Mouse (Mus musculus): ENCODE data around the gene Taf1d. TPM values are rescaled to one million over a fixed set of nuclear protein-coding genes. Genes with fewer than 3 reads are reported as not detected.
"Not testable (repeated sequence)": the region's sequence is repeated elsewhere in the genome, so short reads cannot be mapped to it uniquely, and the experiment has no call there.

Gene Taf1d
- polyA plus RNA-seq, 1 experiment from 2014 or later: 72.8 TPM

DNA sequence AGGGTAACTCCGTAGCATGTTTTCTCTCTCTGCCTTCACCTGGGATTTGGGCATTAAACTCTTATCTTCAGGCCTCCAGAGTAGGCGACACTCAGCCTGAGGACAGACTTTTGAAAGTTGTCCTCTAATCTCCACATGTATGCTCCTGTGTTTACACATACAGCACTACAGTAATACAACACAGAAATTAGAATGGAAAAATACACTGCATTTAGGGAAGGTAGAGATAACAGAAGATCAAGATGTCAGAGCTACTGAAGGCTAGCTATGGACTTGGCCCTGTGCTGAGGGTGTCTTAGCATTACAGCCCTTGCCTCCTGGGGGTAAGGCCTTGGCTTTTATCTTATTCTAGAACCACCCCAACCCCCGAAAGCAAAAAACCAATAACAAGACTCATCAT, 17.6 kb upstream of the Taf1d start:
- H3K4me1 ChIP-seq: 0 out of 2 replicates have a peak, but pooled peaks cover 4% of the 10 kb centered on the region
- H3K9me3 ChIP-seq: no peaks in the 10 kb centered on the region
- 77% methylated on average over 3 of the region's 3 CpGs for WGBS
- peaks cover 2% of the 10 kb centered on the region; the same call in 1 of the 2 replicates for H3K36me3 ChIP-seq
- DNase-seq (ENCODE audit: low spot score): no peak
- H3K27me3 ChIP-seq (ENCODE audit: insufficient read depth, poor library complexity, severe bottlenecking): no peaks in the 10 kb centered on the region
- no peak overlapping the region for H3K4me3 ChIP-seq
- no peak overlapping the region for H3K27ac ChIP-seq

DNA sequence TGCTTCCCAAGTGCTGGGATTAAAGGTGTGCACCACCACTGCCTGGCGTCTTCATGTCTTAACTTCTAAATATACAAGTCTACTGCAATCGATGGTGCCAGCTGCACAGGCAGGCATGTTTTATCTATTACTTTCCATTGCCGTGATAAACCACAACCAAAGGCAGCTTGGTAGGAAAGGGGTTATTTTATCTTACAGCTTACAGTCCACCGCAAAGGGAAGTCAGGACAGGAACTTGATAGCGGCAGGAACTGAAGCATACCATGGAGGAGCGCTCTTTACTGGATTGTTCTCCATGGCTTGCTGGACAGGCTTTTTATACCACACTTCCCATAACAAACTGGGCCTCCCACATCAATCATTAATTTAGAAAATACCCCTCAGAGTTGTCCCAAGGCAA, 16.8 kb upstream of the Taf1d start:
- no peak overlapping the region for H3K27ac ChIP-seq
- H3K4me1 ChIP-seq: 0 out of 2 replicates have a peak, but pooled peaks cover 4% of the 10 kb centered on the region
- H3K27me3 ChIP-seq (ENCODE audit: insufficient read depth, poor library complexity, severe bottlenecking): no peaks in the 10 kb centered on the region
- H3K4me3 ChIP-seq: no peak overlapping the region
- H3K36me3 ChIP-seq: peaks cover 2% of the 10 kb centered on the region; the same call in 1 of the 2 replicates
- WGBS: 58% methylated on average over 6 of the region's 6 CpGs
- DNase-seq (ENCODE audit: low spot score): no peak
- H3K9me3 ChIP-seq: no peaks in the 10 kb centered on the region

DNA sequence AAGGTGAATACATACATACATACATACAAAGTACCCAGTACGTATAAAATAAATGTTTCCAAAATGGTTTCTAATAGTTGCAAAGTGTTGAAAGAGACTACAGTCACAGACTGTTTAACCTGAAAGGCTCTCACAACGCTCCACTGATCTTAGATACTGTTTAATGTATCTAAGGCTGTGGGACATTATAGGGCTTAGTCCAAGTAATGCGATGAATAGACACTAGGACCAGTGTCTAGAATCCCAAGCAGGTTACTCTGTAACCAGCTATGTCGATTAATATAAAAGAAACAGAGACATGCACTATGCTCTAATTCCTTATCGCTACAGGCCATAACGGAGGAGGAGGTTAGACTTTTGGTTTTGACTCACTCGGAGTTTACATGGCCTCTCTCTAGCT, 8.9 kb upstream of the Taf1d start:
- H3K9me3 ChIP-seq: no peaks in the 10 kb centered on the region
- H3K27ac ChIP-seq: no peak overlapping the region
- H3K27me3 ChIP-seq (ENCODE audit: insufficient read depth, poor library complexity, severe bottlenecking): no peaks in the 10 kb centered on the region
- 0 out of 2 replicates have a peak, but pooled peaks cover 5% of the 10 kb centered on the region for H3K36me3 ChIP-seq
- H3K4me1 ChIP-seq: no peaks in the 10 kb centered on the region
- WGBS: 89% methylated on average over 7 of the region's 7 CpGs
- no peak for DNase-seq (ENCODE audit: low spot score)
- H3K4me3 ChIP-seq: no peak overlapping the region

DNA sequence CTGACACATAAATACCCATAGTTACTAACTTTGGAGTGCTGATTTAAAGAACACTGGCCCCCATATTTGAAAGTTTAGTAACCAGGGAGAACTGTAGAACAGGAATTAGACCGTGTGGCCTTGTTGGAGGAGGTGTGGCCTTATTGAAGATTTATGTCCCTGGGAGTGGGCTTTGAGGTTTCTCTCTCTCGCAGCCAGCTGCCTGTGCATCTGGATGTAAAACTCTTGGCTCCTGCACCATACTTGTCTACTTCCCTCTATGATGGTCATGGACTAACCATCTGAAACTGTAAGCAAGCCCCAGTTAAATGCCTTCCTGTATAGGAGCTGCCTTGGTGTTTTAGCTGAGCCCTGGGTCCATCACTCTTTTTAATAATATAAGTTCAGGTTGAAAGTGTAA, 7.6 kb upstream of the Taf1d start:
- 0 out of 2 replicates have a peak, but pooled peaks cover 5% of the 10 kb centered on the region for H3K36me3 ChIP-seq
- H3K27ac ChIP-seq: no peak overlapping the region
- H3K9me3 ChIP-seq: no peaks in the 10 kb centered on the region
- no peak for DNase-seq (ENCODE audit: low spot score)
- H3K27me3 ChIP-seq (ENCODE audit: insufficient read depth, poor library complexity, severe bottlenecking): no peaks in the 10 kb centered on the region
- no peaks in the 10 kb centered on the region for H3K4me1 ChIP-seq
- H3K4me3 ChIP-seq: no peak overlapping the region
- 75% methylated on average over 2 of the region's 2 CpGs for WGBS

DNA sequence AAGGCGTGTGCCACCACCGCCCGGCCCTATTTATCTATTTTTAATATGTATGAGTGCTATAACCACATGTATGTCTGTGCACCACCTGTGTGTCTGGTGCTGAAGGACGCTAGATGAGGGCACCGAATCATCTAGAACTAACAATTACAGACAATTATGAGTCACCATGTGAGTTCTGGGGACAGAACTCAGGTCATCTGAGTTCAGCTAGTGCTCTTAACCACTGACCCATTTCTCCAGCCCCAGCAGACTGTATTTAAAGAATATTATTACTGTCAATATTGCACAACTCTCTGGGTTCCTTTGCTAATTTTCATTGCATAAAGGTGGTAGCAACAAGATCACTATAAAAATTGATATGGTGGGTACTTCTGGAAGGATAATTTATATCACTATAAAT, 6.0 kb upstream of the Taf1d start:
- no peak overlapping the region for H3K4me3 ChIP-seq
- 0 out of 2 replicates have a peak, but pooled peaks cover 5% of the 10 kb centered on the region for H3K36me3 ChIP-seq
- no peaks in the 10 kb centered on the region for H3K9me3 ChIP-seq
- no peak for DNase-seq (ENCODE audit: low spot score)
- H3K4me1 ChIP-seq: no peaks in the 10 kb centered on the region
- no peak overlapping the region for H3K27ac ChIP-seq
- WGBS: 87% methylated on average over 5 of the region's 5 CpGs
- H3K27me3 ChIP-seq (ENCODE audit: insufficient read depth, poor library complexity, severe bottlenecking): no peaks in the 10 kb centered on the region

DNA sequence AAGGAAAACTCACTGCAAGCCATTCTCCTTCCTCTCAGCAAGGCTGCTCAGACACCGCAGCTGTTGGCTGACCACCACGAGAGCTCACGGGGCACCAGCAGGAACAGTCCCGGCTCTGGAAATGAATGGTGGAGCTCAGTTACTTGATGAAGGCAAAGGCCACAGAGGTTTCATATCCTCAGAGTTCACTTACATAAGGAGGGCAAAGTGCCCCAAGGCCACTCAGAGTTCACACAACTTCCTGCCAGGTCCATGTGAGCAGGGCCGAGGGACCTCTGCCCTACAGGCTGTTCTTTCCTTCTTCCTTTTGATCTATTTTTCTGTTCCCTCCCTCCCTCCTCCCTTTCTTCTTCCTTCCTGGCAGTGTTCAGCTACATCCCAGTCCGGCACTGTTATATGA, 4.6 kb upstream of the Taf1d start:
- Histone ChIP-seq H3K27me3 (ENCODE audit: insufficient read depth, poor library complexity, severe bottlenecking) (no peaks in the 10 kb centered on the region), H3K4me3 (no peak overlapping the region), H3K9me3 (no peaks in the 10 kb centered on the region), H3K4me1 (no peaks in the 10 kb centered on the region), H3K27ac (peak overlapping the region; percentile 62), H3K36me3 (0 out of 2 replicates have a peak, but pooled peaks cover 5% of the 10 kb centered on the region)
- DNase-seq (ENCODE audit: low spot score): no peak
- WGBS: 65% methylated on average over 6 of the region's 6 CpGs

DNA sequence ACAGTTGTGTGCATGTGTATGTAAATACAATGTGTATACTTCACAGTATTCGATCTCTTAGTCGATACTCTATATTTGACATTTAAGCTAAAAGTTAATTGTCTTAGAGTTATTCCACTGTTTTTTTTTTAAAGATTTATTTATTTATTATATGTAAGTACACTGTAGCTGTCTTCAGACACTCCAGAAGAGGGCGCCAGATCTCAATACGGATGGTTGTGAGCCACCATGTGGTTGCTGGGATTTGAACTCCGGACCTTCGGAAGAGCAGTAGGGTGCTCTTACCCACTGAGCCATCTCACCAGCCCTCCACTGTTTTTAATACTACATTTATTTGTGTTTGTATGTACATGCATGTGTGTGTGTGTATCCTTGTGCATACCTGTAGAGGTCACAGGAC, 4.0 kb upstream of the Taf1d start:
- H3K4me1 ChIP-seq; H3K27ac ChIP-seq; H3K9me3 ChIP-seq; DNase-seq (ENCODE audit: low spot score); H3K36me3 ChIP-seq; H3K27me3 ChIP-seq (ENCODE audit: insufficient read depth, poor library complexity, severe bottlenecking); H3K4me3 ChIP-seq: not testable (repeated sequence)
- WGBS: 77% methylated on average over 6 of the region's 6 CpGs

DNA sequence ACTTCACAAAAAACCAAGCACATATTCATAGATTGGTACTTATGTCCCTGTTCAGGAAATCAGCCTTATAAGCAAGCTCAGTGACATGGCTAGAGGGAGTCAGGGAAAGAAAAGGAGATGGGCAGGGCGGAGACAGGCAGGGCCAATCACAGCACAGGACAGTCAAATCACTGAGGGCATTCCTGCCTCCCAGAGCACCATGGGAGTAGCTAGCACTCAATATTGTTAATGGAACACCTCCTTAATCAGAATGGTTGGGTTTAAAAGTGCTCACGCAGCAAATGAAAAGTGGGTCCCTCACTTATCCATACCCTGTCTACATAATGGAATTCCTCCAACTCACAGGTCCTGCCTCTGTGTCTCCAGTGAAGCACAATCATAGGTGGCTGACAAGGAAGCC, 3.1 kb upstream of the Taf1d start:
- Histone ChIP-seq H3K9me3 (no peaks in the 10 kb centered on the region), H3K4me1 (peaks cover 9% of the 10 kb centered on the region), H3K36me3 (peaks cover 9% of the 10 kb centered on the region), H3K4me3 (no peak overlapping the region), H3K27me3 (ENCODE audit: insufficient read depth, poor library complexity, severe bottlenecking) (no peaks in the 10 kb centered on the region), H3K27ac (no peak overlapping the region)
- DNase-seq (ENCODE audit: low spot score): no peak
- 66% methylated on average over 2 of the region's 2 CpGs for WGBS

DNA sequence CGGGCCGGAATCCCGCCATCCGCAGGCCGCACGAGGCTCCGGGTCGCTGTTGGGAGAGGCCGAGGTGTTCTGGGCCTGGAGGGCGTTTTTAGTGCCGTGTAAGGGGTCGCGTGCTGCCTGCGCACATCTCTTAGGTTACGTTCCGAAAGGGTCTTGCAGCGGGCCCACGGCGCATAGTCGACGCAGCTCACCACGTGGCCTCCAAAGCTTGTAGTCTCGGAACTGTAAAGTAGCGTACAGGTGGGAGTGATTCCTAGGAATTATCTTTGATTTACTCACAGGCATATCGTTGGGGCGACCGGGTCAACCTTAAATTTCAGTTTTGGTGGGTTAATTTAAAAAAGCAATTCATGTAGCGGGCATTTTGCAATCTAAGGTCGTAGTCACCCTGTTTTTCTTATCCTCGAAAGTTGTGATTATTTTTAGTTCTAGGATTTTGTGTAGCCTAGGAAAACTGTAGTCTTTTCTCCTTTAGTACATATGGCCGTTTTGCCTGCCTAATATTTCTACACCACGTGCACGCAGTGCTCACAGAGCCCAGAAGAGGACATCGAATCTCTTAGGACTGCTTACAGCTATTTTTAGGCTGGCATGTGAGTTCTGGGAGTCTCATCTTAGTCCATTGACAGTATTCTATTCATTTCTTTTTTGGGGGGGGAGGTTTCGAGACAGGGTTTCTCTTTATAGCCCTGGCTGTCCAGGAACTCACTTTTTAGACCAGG, 545 bp downstream of the Taf1d start, which contains the start of gene 4931406C07Rik:
Gene 4931406C07Rik, minus strand, starts transcription at position 51 of the 722 bp plus-strand sequence.
- no peak for DNase-seq (ENCODE audit: low spot score)
- no peaks in the 10 kb centered on the region for H3K9me3 ChIP-seq

DNA sequence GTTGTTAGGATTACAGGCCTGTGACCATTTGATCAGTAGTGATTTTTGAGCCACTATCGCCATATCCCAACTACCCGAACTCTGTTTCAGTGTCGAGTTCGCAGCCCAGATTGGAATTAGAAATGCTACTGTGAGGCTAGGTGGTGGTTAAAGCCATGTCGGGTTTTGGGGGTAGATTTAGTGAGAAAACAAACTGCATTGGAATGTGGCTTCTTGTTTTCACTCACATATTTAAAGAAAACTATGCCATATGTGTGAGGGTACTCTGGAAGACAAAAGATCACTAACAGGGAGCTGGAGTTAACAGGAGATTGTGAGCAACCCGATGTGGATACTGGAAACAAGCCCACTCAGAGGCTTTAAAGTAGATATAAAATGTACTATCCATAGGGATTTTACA, 1.2 kb downstream of the Taf1d start:
- 8% methylated on average over 6 of the region's 6 CpGs for WGBS
- Histone ChIP-seq H3K4me1 (peaks cover 15% of the 10 kb centered on the region), H3K27me3 (ENCODE audit: insufficient read depth, poor library complexity, severe bottlenecking) (no peaks in the 10 kb centered on the region), H3K4me3 (peak overlapping the region; percentile 91), H3K9me3 (no peaks in the 10 kb centered on the region), H3K27ac (peak overlapping the region; percentile 98), H3K36me3 (peaks cover 51% of the 10 kb centered on the region)
- DNase-seq (ENCODE audit: low spot score): no peak

More for the DNA sequence above, 545 bp downstream of the Taf1d start, which contains the start of gene 4931406C07Rik:
- Histone ChIP-seq H3K27ac (peak within 1 kb of the TSS; percentile 98), H3K36me3 (peaks cover 44% of the 10 kb centered on the region), H3K4me3 (peak within 1 kb of the TSS; percentile 91), H3K4me1 (peaks cover 15% of the 10 kb centered on the region), H3K27me3 (ENCODE audit: insufficient read depth, poor library complexity, severe bottlenecking) (no peaks in the 10 kb centered on the region)
- under 1% methylated on average over 35 of the region's 35 CpGs for WGBS

DNA sequence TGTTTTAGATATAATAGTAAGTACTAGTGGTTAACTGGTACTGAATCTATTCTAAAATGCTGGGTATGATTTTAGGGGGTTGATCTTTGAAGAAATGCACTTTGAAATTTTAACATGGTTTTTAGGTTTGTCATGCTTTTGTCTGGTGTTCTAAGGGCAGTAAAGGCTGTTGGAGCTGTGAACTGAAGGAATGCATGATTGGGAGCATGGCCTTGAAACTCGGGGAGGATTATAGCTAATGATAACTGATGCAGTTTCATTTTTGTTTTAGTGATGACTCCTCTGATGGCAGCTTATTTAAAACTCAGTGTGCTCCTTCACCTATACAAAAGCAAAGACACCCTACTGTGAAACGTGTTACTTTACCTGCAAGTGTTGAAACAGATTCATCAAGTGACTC, 2.2 kb downstream of the Taf1d start:
- Histone ChIP-seq H3K27ac (no peak overlapping the region), H3K4me3 (no peak overlapping the region; the same call in 1 of the 2 replicates), H3K27me3 (ENCODE audit: insufficient read depth, poor library complexity, severe bottlenecking) (no peaks in the 10 kb centered on the region), H3K4me1 (peaks cover 15% of the 10 kb centered on the region), H3K36me3 (peaks cover 61% of the 10 kb centered on the region), H3K9me3 (no peaks in the 10 kb centered on the region)
- WGBS: 57% methylated on average over 2 of the region's 2 CpGs
- DNase-seq (ENCODE audit: low spot score): no peak

DNA sequence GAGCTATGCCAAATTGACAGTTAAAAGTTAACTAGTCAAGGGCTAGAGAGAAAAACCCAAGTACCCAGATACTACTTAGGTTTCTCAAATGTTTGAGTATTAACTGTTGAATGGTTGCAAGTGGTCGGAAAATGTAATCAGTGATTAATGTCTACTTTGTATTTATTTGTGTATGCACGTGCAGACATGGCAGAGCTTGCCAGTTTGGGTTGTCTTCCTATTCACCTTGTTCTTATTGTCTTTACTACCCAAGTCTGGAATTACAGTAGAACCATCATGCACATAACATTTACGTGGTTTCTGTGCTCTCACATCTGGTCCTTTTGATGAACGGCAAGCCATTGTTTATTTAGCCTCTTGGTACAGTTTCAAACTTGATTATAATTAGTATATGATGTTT, 3.4 kb downstream of the Taf1d start:
- peaks cover 15% of the 10 kb centered on the region for H3K4me1 ChIP-seq
- WGBS: 85% methylated on average over 4 of the region's 4 CpGs
- peaks cover 72% of the 10 kb centered on the region for H3K36me3 ChIP-seq
- H3K27ac ChIP-seq: no peak overlapping the region
- no peak for DNase-seq (ENCODE audit: low spot score)
- H3K9me3 ChIP-seq: no peaks in the 10 kb centered on the region
- no peak overlapping the region for H3K4me3 ChIP-seq
- no peaks in the 10 kb centered on the region for H3K27me3 ChIP-seq (ENCODE audit: insufficient read depth, poor library complexity, severe bottlenecking)

DNA sequence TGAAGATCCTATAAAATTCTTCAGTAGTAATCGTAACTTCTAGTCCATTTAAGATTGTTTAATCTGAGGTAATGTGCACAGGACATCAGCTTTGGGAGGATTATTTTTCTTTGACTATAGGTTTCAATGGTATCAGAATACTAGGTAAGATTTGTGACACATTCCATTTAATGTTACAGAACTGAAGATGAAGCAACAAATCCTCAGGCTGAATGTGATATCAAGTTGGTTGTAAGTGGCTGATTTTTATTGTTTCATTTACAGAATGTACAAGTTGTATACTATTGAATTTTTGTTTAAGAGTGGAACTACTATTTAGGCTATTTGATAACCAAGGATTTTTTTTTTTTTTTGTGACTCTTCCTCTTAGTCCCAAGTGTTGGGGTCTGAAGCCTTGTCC, 4.2 kb downstream of the Taf1d start:
- no peak overlapping the region for H3K27ac ChIP-seq
- peaks cover 15% of the 10 kb centered on the region for H3K4me1 ChIP-seq
- WGBS: 93% methylated on average over 1 of the region's 1 CpGs
- no peak for DNase-seq (ENCODE audit: low spot score)
- H3K27me3 ChIP-seq (ENCODE audit: insufficient read depth, poor library complexity, severe bottlenecking): no peaks in the 10 kb centered on the region
- peaks cover 80% of the 10 kb centered on the region for H3K36me3 ChIP-seq
- H3K9me3 ChIP-seq: no peaks in the 10 kb centered on the region
- H3K4me3 ChIP-seq: no peak overlapping the region
